Mouse (Mus musculus) olfactory bulb, adult 2 months (tissue): Measurements from ENCODE around the gene Insr. TPM values are rescaled to one million over a fixed set of nuclear protein-coding genes. Genes with fewer than 3 reads are reported as not detected.
"Not testable (repeated sequence)": the region's sequence is repeated elsewhere in the genome, so short reads cannot be mapped to it uniquely, and the experiment has no call there.

Experiments used
- H3K27ac ChIP-seq: fragments of 200-500 bp; 2 replicates; pipeline ENCODE4 v1.5.1; 2012; ENCODE audit warnings: low read depth, low read length; ENCODE audit not compliant: insufficient read depth
- H3K4me1 ChIP-seq: fragments of 200-500 bp; 2 replicates; pipeline ENCODE4 v1.6.1; 2012; ENCODE audit warnings: low read length; ENCODE audit not compliant: control insufficient read depth, insufficient read depth
- H3K4me3 ChIP-seq: fragments of 200-500 bp; 2 replicates; pipeline ENCODE4 v1.5.1; 2012; ENCODE audit warnings: mild to moderate bottlenecking, low read depth, low read length, moderate library complexity; ENCODE audit not compliant: insufficient read depth
- CTCF ChIP-seq: fragments of 200-500 bp; IDR thresholded peaks from 2 replicates; pipeline ENCODE4 v1.5.1; 2012; ENCODE audit warnings: low read depth, mild to moderate bottlenecking, low read length, moderate library complexity; ENCODE audit not compliant: insufficient read depth
- POLR2A ChIP-seq: fragments of 200-500 bp; IDR thresholded peaks from 2 replicates; pipeline ENCODE4 v1.6.1; 2012; ENCODE audit warnings: mild to moderate bottlenecking, low read depth, low read length, moderate library complexity; ENCODE audit not compliant: insufficient read depth
- WGBS: fragments of 180-500 bp; shearing (Covaris S2); methylation state at CpG from one replicate; pipeline ENCODE4 v1.1.7; 2018; 5-methylcytosine and 5-hydroxymethylcytosine counted together
- polyA plus RNA-seq: library from polyadenylated mRNA; stranded (reverse); fragments of >200 nt; gene quantifications from 2 replicates; pipeline ENCODE4 v1.2.4, GENCODE M21; 2012; ENCODE audit warnings: low replicate concordance; ENCODE audit not compliant: missing spikeins, insufficient read depth, insufficient read length

The Insr gene
- polyA plus RNA-seq: 62.6 and 277 TPM in 2 replicates

GRCm38 (mm10) chr8:3278934-3279720, at the start of gene Insr:
TSS of gene Insr (minus strand) at chr8:3279617.
- Histone ChIP-seq H3K27ac (peak within 1 kb of the TSS; percentile 48; the same call in 1 of the 2 replicates), H3K4me1 (peaks cover 12% of the 10 kb centered on the region; the same call in 1 of the 2 replicates), H3K4me3 (peak within 1 kb of the TSS; percentile 91)
- TF ChIP-seq CTCF: no peak
- TF ChIP-seq POLR2A: peak; percentile 55; the same call in 1 of the 2 replicates
- WGBS: under 1% methylated on average over 60 of the region's 61 CpGs

GRCm38 (mm10) chr8:3327538-3328245, 48.3 kb upstream of the Insr start:
- TF ChIP-seq CTCF (no peak), POLR2A (no peak)

GRCm38 (mm10) chr8:3327056-3327455, 47.6 kb upstream of the Insr start:
- Histone ChIP-seq H3K27ac (no peak overlapping the region), H3K4me3 (no peak overlapping the region), H3K4me1 (no peaks in the 10 kb centered on the region)
- TF ChIP-seq POLR2A (no peak), CTCF (no peak)
- 91% methylated on average over 1 of the region's 1 CpGs for WGBS

More at GRCm38 (mm10) chr8:3327538-3328245, 48.3 kb upstream of the Insr start:
- H3K27ac ChIP-seq: no peak overlapping the region
- WGBS: 71% methylated on average over 8 of the region's 8 CpGs
- H3K4me1 ChIP-seq: no peaks in the 10 kb centered on the region
- no peak overlapping the region for H3K4me3 ChIP-seq

- 81% methylated on average over 2 of the region's 2 CpGs for WGBS
- no peaks in the 10 kb centered on the region for H3K4me1 ChIP-seq
- TF ChIP-seq POLR2A (no peak), CTCF (no peak)
- H3K27ac ChIP-seq: no peak overlapping the region
- no peak overlapping the region for H3K4me3 ChIP-seq
These were observed 44.8 kb upstream of the Insr start for GRCm38 (mm10) chr8:3324253-3324652.

- not testable (repeated sequence) for H3K4me3 ChIP-seq, H3K4me1 ChIP-seq, H3K27ac ChIP-seq
- 93% methylated on average over 11 of the region's 11 CpGs for WGBS
These were observed 39.9 kb upstream of the Insr start for GRCm38 (mm10) chr8:3319267-3319666.

GRCm38 (mm10) chr8:3316585-3316984, 37.2 kb upstream of the Insr start:
- WGBS: 91% methylated on average over 5 of the region's 5 CpGs
- no peak overlapping the region for H3K27ac ChIP-seq
- H3K4me1 ChIP-seq: no peaks in the 10 kb centered on the region
- H3K4me3 ChIP-seq: no peak overlapping the region
- TF ChIP-seq CTCF: no peak
- no peak for TF ChIP-seq POLR2A

GRCm38 (mm10) chr8:3314345-3314744, 34.9 kb upstream of the Insr start:
- no peak overlapping the region for H3K4me3 ChIP-seq
- H3K27ac ChIP-seq: no peak overlapping the region
- TF ChIP-seq CTCF (no peak), POLR2A (no peak)
- no peaks in the 10 kb centered on the region for H3K4me1 ChIP-seq
- 83% methylated on average over 2 of the region's 2 CpGs for WGBS

- Histone ChIP-seq H3K4me1 (no peaks in the 10 kb centered on the region), H3K27ac (no peak overlapping the region), H3K4me3 (no peak overlapping the region)
- TF ChIP-seq POLR2A (no peak), CTCF (no peak)
- WGBS: 75% methylated on average over 3 of the region's 3 CpGs
These were observed 34.4 kb upstream of the Insr start for GRCm38 (mm10) chr8:3313843-3314242.

- H3K4me1 ChIP-seq, H3K4me3 ChIP-seq, H3K27ac ChIP-seq: not testable (repeated sequence)
- 67% methylated on average over 1 of the region's 1 CpGs for WGBS
These were observed 34.0 kb upstream of the Insr start for GRCm38 (mm10) chr8:3313417-3313816.

- TF ChIP-seq POLR2A: no peak
- Histone ChIP-seq H3K27ac (no peak overlapping the region), H3K4me1 (no peaks in the 10 kb centered on the region), H3K4me3 (no peak overlapping the region)
- 73% methylated on average over 4 of the region's 4 CpGs for WGBS
These were observed 32.1 kb upstream of the Insr start for GRCm38 (mm10) chr8:3311482-3311881.
